Comparison of ENCODE assay signal across 24 mouse cellular contexts in the genomic region with DNA sequence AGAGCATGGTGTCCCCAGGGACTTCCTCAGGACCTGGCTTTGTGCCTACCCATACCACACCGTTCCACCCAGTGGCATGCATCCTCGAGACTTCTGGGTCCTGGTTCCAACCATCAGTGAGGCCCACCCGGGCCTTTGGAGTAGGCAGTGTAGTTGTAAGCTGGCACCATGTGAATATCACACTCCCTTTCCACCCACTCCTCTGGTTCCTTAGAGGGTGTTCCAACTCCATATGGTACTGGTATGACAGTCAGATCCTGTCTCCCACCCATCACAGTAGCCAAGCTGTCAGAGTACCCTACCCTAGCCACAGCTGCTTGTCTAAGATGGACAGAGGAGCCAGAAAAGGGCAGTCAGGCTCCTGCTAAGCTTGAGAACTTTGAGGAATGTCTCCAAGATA.
A peak's percentile ranks its signal among the peaks of the same experiment; 100 is the strongest.
DNase-seq lines count a peak whose midpoint lies in the region; ATAC-seq lines count a peak whose summit lies in the region.
"Had no signal": no experiment of that assay in that cellular context is flagged by ENCODE, and none has a peak within 500 bp of the region (broad histone marks: within the 10 kb centered on the region; RNA-seq: fewer than 3 reads in every experiment).

No protein-coding gene starts in this region.

- no peaks in the 10 kb centered on the region for H3K36me3 ChIP-seq in midbrain, embryonic 13.5 days
- H3K36me3 ChIP-seq: forebrain, embryonic 10.5 days; forebrain, embryonic 15.5 days; heart, embryonic 12.5 days; heart, embryonic 15.5 days; hindbrain, embryonic 10.5 days; hindbrain, embryonic 13.5 days; intestine, embryonic 15.5 days had no signal

- no peak overlapping the region for H3K27ac ChIP-seq in midbrain, embryonic 13.5 days
- H3K27ac ChIP-seq: forebrain, embryonic 15.5 days; heart, embryonic 15.5 days; hindbrain, embryonic 10.5 days; hindbrain, embryonic 13.5 days; intestine, embryonic 15.5 days had no signal

- peaks cover 4% of the 10 kb centered on the region for H3K4me1 ChIP-seq in midbrain, embryonic 13.5 days (replicated peaks)
- H3K4me1 ChIP-seq: intestine, embryonic 15.5 days had no signal

- 92% methylated on average over 3 of the region's 3 CpGs for WGBS in midbrain, embryonic 13.5 days

- H3K27me3 ChIP-seq in midbrain, embryonic 13.5 days: peaks cover 7% of the 10 kb centered on the region; the same call in 1 of the 2 replicates
- H3K27me3 ChIP-seq: forebrain, embryonic 15.5 days; heart, embryonic 12.5 days; intestine, embryonic 15.5 days had no signal

- ATAC-seq in midbrain, embryonic 13.5 days: no peak
- ATAC-seq: CD4-positive, CD25-positive, alpha-beta regulatory T cell, adult 4 months; forebrain, embryonic 15.5 days; hindbrain, embryonic 16.5 days; intestine, embryonic 15.5 days had no signal

- peak; percentile 36 to 46 for DNase-seq in frontal cortex, postnatal 36 days (ENCODE audit: low spot score in 2 of 2)
- DNase-seq in frontal cortex, postnatal 10 days (ENCODE audit: low spot score in 2 of 2): no peak
- peak; percentile 60 for DNase-seq in layer of hippocampus, adult 9-11 months
- DNase-seq in layer of hippocampus, postnatal 10 days (ENCODE audit: low spot score in 2 of 2): no peak
- DNase-seq in telencephalon, adult 2 months (ENCODE audit: low read depth, low spot score): peak; percentile 35
- DNase-seq: adrenal gland, adult 2 months; adrenal gland, postnatal 14 days; cerebellum, adult 18-20 months; cerebellum, adult 9-10 months; cerebellum, postnatal 14 days; gastrocnemius, postnatal 10 days; gastrocnemius, postnatal 36 days; heart, postnatal 10 days; heart, postnatal 36 days had no signal

- H3K4me3 ChIP-seq in midbrain, embryonic 13.5 days (replicated peaks): no peak overlapping the region
- H3K4me3 ChIP-seq: forebrain, embryonic 10.5 days; forebrain, embryonic 15.5 days; heart, embryonic 12.5 days; heart, embryonic 15.5 days; hindbrain, embryonic 10.5 days; hindbrain, embryonic 13.5 days; intestine, embryonic 15.5 days had no signal

- no peak overlapping the region for H3K4me2 ChIP-seq in midbrain, embryonic 13.5 days (replicated peaks)
- H3K4me2 ChIP-seq: forebrain, embryonic 15.5 days; heart, embryonic 12.5 days; heart, embryonic 15.5 days; hindbrain, embryonic 13.5 days; intestine, embryonic 15.5 days had no signal

- H3K9me3 ChIP-seq in midbrain, embryonic 13.5 days: no peaks in the 10 kb centered on the region
- H3K9me3 ChIP-seq: forebrain, embryonic 10.5 days; forebrain, embryonic 15.5 days; heart, embryonic 12.5 days; heart, embryonic 15.5 days; hindbrain, embryonic 10.5 days; hindbrain, embryonic 13.5 days; intestine, embryonic 15.5 days had no signal

- H3K9ac ChIP-seq in midbrain, embryonic 13.5 days (replicated peaks): no peak overlapping the region
- H3K9ac ChIP-seq: forebrain, embryonic 15.5 days; heart, embryonic 12.5 days; heart, embryonic 15.5 days; hindbrain, embryonic 13.5 days; intestine, embryonic 15.5 days had no signal

Comparison
In these comparisons a context has a peak if more than half of its experiments do, and no peak if none do; other contexts are left out.
1. DNase-seq: peak in frontal cortex, postnatal 36 days (2 of 2), layer of hippocampus, adult 9-11 months (single experiment) and telencephalon, adult 2 months (single experiment); none in frontal cortex, postnatal 10 days (0 of 2) and layer of hippocampus, postnatal 10 days (0 of 2).